Mouse (Mus musculus) midbrain, embryonic 10.5 days (tissue): ENCODE data around the gene Mdh1b. TPM values are rescaled to one million over a fixed set of nuclear protein-coding genes. Genes with fewer than 3 reads are reported as not detected.
A peak's percentile ranks its signal among the peaks of the same experiment; 100 is the strongest.

Experiments
- DNase-seq: peaks from one replicate; pipeline ENCODE4 v3.0.0-alpha.2; 2017; ENCODE audit warnings: low spot score
- H3K27ac ChIP-seq: fragments of 300-500 bp; sonication (generic); replicated peaks from 2 replicates; pipeline ENCODE4 v1.5.1; 2016; ENCODE audit warnings: mild to moderate bottlenecking
- H3K27me3 ChIP-seq: fragments of 300-500 bp; sonication (generic); 2 replicates; pipeline ENCODE4 v1.6.1; 2016; ENCODE audit warnings: low read depth, mild to moderate bottlenecking; ENCODE audit not compliant: poor library complexity, severe bottlenecking
- H3K36me3 ChIP-seq: fragments of 300-500 bp; sonication (generic); 2 replicates; pipeline ENCODE4 v1.6.1; 2016; ENCODE audit warnings: mild to moderate bottlenecking, moderate library complexity
- H3K4me1 ChIP-seq: fragments of 300-500 bp; sonication (generic); 2 replicates; pipeline ENCODE4 v1.6.1; 2016
- H3K4me3 ChIP-seq: fragments of 300-500 bp; sonication (generic); 2 replicates; pipeline ENCODE4 v1.5.1; 2016; ENCODE audit warnings: mild to moderate bottlenecking, moderate library complexity
- H3K9me3 ChIP-seq: fragments of 300-500 bp; sonication (generic); replicated peaks from 2 replicates; pipeline ENCODE4 v1.6.1; 2016; ENCODE audit warnings: mild to moderate bottlenecking
- WGBS: fragments of 180-500 bp; shearing (Covaris S2); methylation state at CpG from one replicate; pipeline ENCODE4 v1.1.7; 2016; 5-methylcytosine and 5-hydroxymethylcytosine counted together
- polyA plus RNA-seq: library from polyadenylated mRNA; unstranded; fragments of >200 nt; fragmentation: Nextera tagmentation; extraction: Ambion mirVana; gene quantifications from 2 replicates; pipeline ENCODE4 v1.2.1, GENCODE M21; 2016

Mdh1b gene
- polyA plus RNA-seq, result 0.09 and 0.22 TPM in 2 replicates

DNA sequence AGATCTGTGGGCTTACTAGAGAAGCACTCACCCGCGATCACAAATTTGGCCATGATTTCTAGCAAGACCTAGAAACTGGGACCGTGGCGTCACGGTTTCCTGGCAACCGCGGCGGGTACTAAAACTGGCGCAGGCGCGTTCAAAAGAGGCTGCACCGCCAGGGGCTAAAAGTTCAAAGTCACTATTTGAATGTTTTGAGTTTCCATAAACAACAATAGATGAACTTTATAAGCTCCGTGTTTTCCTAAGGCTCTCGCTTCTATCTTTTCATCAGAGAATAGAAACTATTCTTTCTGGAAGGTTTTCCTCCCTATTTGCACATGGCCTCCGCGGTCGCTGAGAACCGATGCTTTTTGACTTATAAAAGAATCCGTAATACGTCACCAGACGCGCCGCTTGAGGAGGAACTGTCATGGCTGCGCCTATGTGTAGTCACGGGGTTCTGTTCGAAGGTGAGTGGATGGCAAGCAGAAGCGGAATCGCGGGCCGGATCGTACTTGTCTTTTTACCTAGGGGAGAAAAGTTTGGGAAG is at the start of gene Mdh1b, which contains the start of gene Fastkd2:
Mdh1b (minus strand) TSS at position 79 of the 532 bp plus-strand sequence.
Fastkd2 (plus strand) TSS at position 375 of the 532 bp plus-strand sequence.
- peak within 1 kb of the TSS; percentile 73 for H3K27ac ChIP-seq

GRCm38 (mm10) chr1:63776902-63777630 is 46.9 kb upstream of the Mdh1b start:
- Histone ChIP-seq H3K9me3 (no peaks in the 10 kb centered on the region), H3K36me3 (no peaks in the 10 kb centered on the region), H3K4me1 (no peaks in the 10 kb centered on the region), H3K27ac (no peak overlapping the region), H3K27me3 (no peaks in the 10 kb centered on the region), H3K4me3 (no peak overlapping the region)
- DNase-seq, result no peak
- WGBS, result 70% methylated on average over 4 of the region's 4 CpGs

More for the DNA sequence above, at the start of gene Mdh1b, which contains the start of gene Fastkd2:
- H3K36me3 ChIP-seq, result no peaks in the 10 kb centered on the region
- under 1% methylated on average over 31 of the region's 31 CpGs for WGBS
- H3K27me3 ChIP-seq, result no peaks in the 10 kb centered on the region
- H3K9me3 ChIP-seq, result no peaks in the 10 kb centered on the region
- peak; percentile 83 for DNase-seq
- H3K4me1 ChIP-seq, result peaks cover 24% of the 10 kb centered on the region
- H3K4me3 ChIP-seq, result peak within 1 kb of the TSS; percentile 62

DNA sequence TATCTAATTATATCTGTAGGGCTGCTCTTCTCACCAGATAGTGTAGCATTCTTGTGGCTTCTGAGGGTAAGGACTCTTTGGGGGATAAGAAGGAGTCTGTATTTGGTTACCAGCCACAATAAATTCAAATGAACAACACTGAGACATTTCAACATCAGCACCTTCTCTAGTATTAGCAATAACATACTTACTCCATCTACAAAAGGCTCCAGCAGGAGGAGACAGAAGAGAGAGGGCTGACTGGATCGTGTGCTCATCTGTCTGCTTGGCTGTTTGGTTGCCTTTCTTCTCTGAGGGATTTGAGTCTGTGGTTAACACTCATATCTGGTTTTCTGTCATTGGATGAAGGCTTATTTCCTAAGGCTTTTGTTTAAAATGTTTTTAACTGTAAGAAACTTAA is 46.3 kb upstream of the Mdh1b start:
- Histone ChIP-seq H3K4me3 (no peak overlapping the region), H3K9me3 (no peaks in the 10 kb centered on the region; the same call in 1 of the 2 replicates), H3K27ac (no peak overlapping the region), H3K4me1 (no peaks in the 10 kb centered on the region), H3K36me3 (no peaks in the 10 kb centered on the region), H3K27me3 (no peaks in the 10 kb centered on the region)
- no peak for DNase-seq
- WGBS, result 61% methylated on average over 1 of the region's 1 CpGs

DNA sequence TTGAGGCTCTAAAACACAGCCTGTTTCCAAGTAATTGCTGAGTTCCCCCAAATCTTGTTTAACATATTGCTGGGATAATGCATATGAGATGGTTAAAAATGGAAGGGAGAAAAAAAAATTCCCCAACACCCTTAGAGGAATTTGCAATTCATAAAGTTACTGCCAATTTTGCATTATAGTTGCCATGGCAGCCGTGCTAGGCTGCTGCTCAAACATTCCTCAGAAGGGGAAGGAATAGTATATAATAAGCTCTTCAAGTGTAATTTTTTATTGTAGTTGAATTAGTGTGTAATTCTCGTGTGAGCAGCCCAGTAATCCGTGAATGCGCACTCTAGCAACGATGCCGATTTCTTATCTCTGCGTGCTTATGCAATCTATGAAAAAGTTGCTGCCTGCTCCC is 40.2 kb upstream of the Mdh1b start:
- H3K4me1 ChIP-seq, result peaks cover 20% of the 10 kb centered on the region
- no peaks in the 10 kb centered on the region; the same call in 1 of the 2 replicates for H3K9me3 ChIP-seq
- 92% methylated on average over 7 of the region's 7 CpGs for WGBS
- H3K27ac ChIP-seq, result no peak overlapping the region
- H3K27me3 ChIP-seq, result no peaks in the 10 kb centered on the region
- H3K36me3 ChIP-seq, result no peaks in the 10 kb centered on the region
- H3K4me3 ChIP-seq, result no peak overlapping the region
- DNase-seq, result no peak

DNA sequence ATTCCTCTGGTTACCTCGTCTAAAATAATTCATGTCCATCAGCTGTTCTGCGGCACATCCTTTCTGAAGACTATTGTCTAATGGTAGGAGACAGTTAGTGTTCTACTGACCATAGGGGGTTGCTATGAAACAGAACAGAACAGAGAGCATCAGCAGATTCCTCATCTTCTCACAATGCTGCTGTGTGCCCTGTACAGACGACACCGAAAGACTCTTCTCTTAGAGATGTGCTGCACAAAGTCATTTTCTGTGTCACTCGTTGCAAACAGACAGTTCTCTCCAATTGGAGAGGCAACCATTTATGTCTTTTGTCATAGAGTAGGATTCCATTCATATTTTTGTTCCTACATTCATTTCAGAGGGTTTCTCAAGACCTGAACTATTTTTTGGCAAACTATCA is 39.0 kb upstream of the Mdh1b start, which contains the start of gene 4933402D24Rik:
4933402D24Rik (minus strand) TSS at position 101 of the 400 bp plus-strand sequence.
- Histone ChIP-seq H3K36me3 (no peaks in the 10 kb centered on the region), H3K9me3 (no peaks in the 10 kb centered on the region; the same call in 1 of the 2 replicates), H3K4me1 (peaks cover 29% of the 10 kb centered on the region), H3K27ac (no peak within 1 kb of the TSS), H3K27me3 (no peaks in the 10 kb centered on the region), H3K4me3 (no peak within 1 kb of the TSS)
- DNase-seq, result no peak
- whole genome bisulfite sequencing, result 88% methylated on average over 5 of the region's 5 CpGs

GRCm38 (mm10) chr1:63768112-63768511 is 38.0 kb upstream of the Mdh1b start:
- no peak for DNase-seq

GRCm38 (mm10) chr1:63764395-63764794 is 34.3 kb upstream of the Mdh1b start:
- Histone ChIP-seq H3K36me3 (no peaks in the 10 kb centered on the region), H3K4me1 (peaks cover 46% of the 10 kb centered on the region), H3K4me3 (no peak overlapping the region), H3K9me3 (no peaks in the 10 kb centered on the region), H3K27me3 (no peaks in the 10 kb centered on the region), H3K27ac (peak overlapping the region; percentile 80)
- no peak for DNase-seq
- 86% methylated on average over 7 of the region's 7 CpGs for WGBS

More at GRCm38 (mm10) chr1:63768112-63768511, 38.0 kb upstream of the Mdh1b start:
- H3K27ac ChIP-seq, result no peak overlapping the region
- H3K36me3 ChIP-seq, result no peaks in the 10 kb centered on the region
- H3K9me3 ChIP-seq, result no peaks in the 10 kb centered on the region; the same call in 1 of the 2 replicates
- H3K27me3 ChIP-seq, result no peaks in the 10 kb centered on the region
- H3K4me3 ChIP-seq, result no peak overlapping the region
- WGBS, result 73% methylated on average over 8 of the region's 8 CpGs
- H3K4me1 ChIP-seq, result peaks cover 39% of the 10 kb centered on the region

GRCm38 (mm10) chr1:63763881-63764386 is 33.8 kb upstream of the Mdh1b start:
- DNase-seq, result peak; percentile 27
- H3K4me1 ChIP-seq, result peaks cover 44% of the 10 kb centered on the region
- no peaks in the 10 kb centered on the region for H3K27me3 ChIP-seq
- 30% methylated on average over 7 of the region's 7 CpGs for WGBS
- H3K27ac ChIP-seq, result peak overlapping the region; percentile 80
- no peaks in the 10 kb centered on the region for H3K9me3 ChIP-seq
- H3K36me3 ChIP-seq, result no peaks in the 10 kb centered on the region
- H3K4me3 ChIP-seq, result no peak overlapping the region

- H3K27me3 ChIP-seq, result no peaks in the 10 kb centered on the region
- H3K27ac ChIP-seq, result peak overlapping the region; percentile 80
- H3K4me1 ChIP-seq, result peaks cover 42% of the 10 kb centered on the region
- H3K36me3 ChIP-seq, result no peaks in the 10 kb centered on the region
- H3K9me3 ChIP-seq, result no peaks in the 10 kb centered on the region
- peak; percentile 50 for DNase-seq
- H3K4me3 ChIP-seq, result no peak overlapping the region
- WGBS, result 33% methylated on average over 3 of the region's 3 CpGs
These were observed 33.1 kb upstream of the Mdh1b start for GRCm38 (mm10) chr1:63763212-63763694.

DNA sequence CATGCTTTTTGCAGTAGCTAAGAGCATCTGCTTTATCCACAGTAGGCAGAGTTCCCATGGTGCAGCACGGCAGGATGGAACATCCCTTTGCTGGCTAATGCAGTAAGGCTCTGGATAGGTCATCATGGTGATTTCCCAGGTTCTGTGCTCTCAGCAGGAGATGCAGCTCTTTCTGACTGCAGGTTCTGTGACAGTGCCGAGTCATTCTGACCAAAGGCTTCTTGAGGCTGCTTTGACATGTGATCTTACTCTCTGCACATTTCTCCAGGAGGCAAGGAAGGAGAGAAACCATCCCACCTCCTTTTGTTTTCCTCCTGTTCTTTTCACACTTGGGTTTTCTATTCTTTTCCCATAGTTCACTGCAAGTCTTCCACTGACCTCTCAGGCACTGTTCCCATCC is 25.9 kb upstream of the Mdh1b start:
- WGBS, result 67% methylated on average over 2 of the region's 2 CpGs
- no peaks in the 10 kb centered on the region for H3K27me3 ChIP-seq
- DNase-seq, result no peak
- H3K27ac ChIP-seq, result no peak overlapping the region
- peaks cover 20% of the 10 kb centered on the region for H3K36me3 ChIP-seq
- H3K4me3 ChIP-seq, result no peak overlapping the region
- no peaks in the 10 kb centered on the region for H3K9me3 ChIP-seq
- peaks cover 7% of the 10 kb centered on the region; the same call in 1 of the 2 replicates for H3K4me1 ChIP-seq

DNA sequence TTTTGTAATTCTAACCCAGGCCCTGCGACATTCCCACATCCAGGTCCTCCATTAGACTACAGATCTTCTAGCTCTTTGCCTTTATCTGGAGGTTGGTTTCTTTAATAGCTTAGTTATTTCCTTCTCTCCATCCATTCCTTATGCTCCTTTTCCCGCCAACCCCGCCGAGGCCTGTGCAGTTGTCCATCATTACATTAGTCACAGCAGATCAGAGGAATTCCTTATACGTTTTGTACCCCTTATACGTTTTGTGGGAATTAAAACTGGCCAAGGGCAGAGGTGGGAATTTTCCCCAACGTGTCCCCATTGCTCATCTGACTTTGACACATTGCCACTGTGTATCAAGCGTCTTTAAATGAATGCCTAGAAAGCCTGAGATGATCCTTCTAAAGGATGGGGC is 322 bp downstream of the Mdh1b start:
- no peaks in the 10 kb centered on the region for H3K9me3 ChIP-seq
- H3K4me3 ChIP-seq, result peak overlapping the region; percentile 62
- DNase-seq, result no peak
- H3K27me3 ChIP-seq, result no peaks in the 10 kb centered on the region
- peak overlapping the region; percentile 73 for H3K27ac ChIP-seq
- H3K36me3 ChIP-seq, result no peaks in the 10 kb centered on the region
- H3K4me1 ChIP-seq, result peaks cover 24% of the 10 kb centered on the region
- WGBS, result 44% methylated on average over 8 of the region's 8 CpGs

- Histone ChIP-seq H3K9me3 (no peaks in the 10 kb centered on the region), H3K27me3 (no peaks in the 10 kb centered on the region), H3K27ac (no peak overlapping the region), H3K4me3 (no peak overlapping the region), H3K36me3 (no peaks in the 10 kb centered on the region), H3K4me1 (no peaks in the 10 kb centered on the region)
- WGBS, result 81% methylated on average over 7 of the region's 7 CpGs
- DNase-seq, result no peak
These were observed 10.0 kb downstream of the Mdh1b start for GRCm38 (mm10) chr1:63720161-63720560.

- no peak overlapping the region for H3K4me3 ChIP-seq
- no peaks in the 10 kb centered on the region for H3K9me3 ChIP-seq
- DNase-seq, result no peak
- WGBS, result 80% methylated on average over 3 of the region's 3 CpGs
- no peaks in the 10 kb centered on the region for H3K27me3 ChIP-seq
- no peaks in the 10 kb centered on the region for H3K36me3 ChIP-seq
- no peaks in the 10 kb centered on the region for H3K4me1 ChIP-seq
- H3K27ac ChIP-seq, result no peak overlapping the region
These were observed 21.2 kb downstream of the Mdh1b start for GRCm38 (mm10) chr1:63708876-63709275.
